Mouse (Mus musculus) heart, embryonic 15.5 days (tissue): ENCODE measurements around the gene Mapkap1. TPM values are rescaled to one million over a fixed set of nuclear protein-coding genes. Genes with fewer than 3 reads are reported as not detected.
A peak's percentile ranks its signal among the peaks of the same experiment; 100 is the strongest.

Experiments used
- ATAC-seq: fragments of 200-750 bp; cut with Nextera tagmentation; replicated peaks from 2 replicates; pipeline ENCODE4 v1.8.0; 2017; ENCODE audit warnings: low read depth, moderate TSS enrichment; ENCODE audit not compliant: insufficient number of reproducible peaks, insufficient read depth, low FRiP score
- H3K27ac ChIP-seq: fragments of 300-500 bp; sonication (generic); 2 replicates; pipeline ENCODE4 v1.5.1; 2015; ENCODE audit warnings: mild to moderate bottlenecking, inconsistent platforms
- H3K27me3 ChIP-seq: fragments of 300-500 bp; sonication (generic); 2 replicates; pipeline ENCODE4 v1.6.1; 2015; ENCODE audit warnings: inconsistent platforms
- H3K36me3 ChIP-seq: fragments of 300-500 bp; sonication (generic); 2 replicates; pipeline ENCODE4 v1.6.1; 2015; ENCODE audit warnings: mild to moderate bottlenecking, inconsistent platforms
- H3K4me1 ChIP-seq: fragments of 300-500 bp; sonication (generic); replicated peaks from 2 replicates; pipeline ENCODE4 v1.6.1; 2015; ENCODE audit warnings: inconsistent platforms
- H3K4me2 ChIP-seq: fragments of 300-500 bp; sonication (generic); 2 replicates; pipeline ENCODE4 v1.6.1; 2015; ENCODE audit warnings: inconsistent platforms, mild to moderate bottlenecking, moderate library complexity
- H3K4me3 ChIP-seq: fragments of 300-500 bp; sonication (generic); 2 replicates; pipeline ENCODE4 v1.5.1; 2015; ENCODE audit warnings: mild to moderate bottlenecking, inconsistent platforms
- H3K9ac ChIP-seq: fragments of 300-500 bp; sonication (generic); 2 replicates; pipeline ENCODE4 v1.6.1; 2015; ENCODE audit warnings: mild to moderate bottlenecking, inconsistent platforms
- H3K9me3 ChIP-seq: fragments of 300-500 bp; sonication (generic); replicated peaks from 2 replicates; pipeline ENCODE4 v1.6.1; 2016; ENCODE audit warnings: inconsistent platforms
- WGBS: fragments of 180-500 bp; shearing (Covaris S2); methylation state at CpG from one replicate; pipeline ENCODE4 v1.1.7; 2015; ENCODE audit warnings: mixed read lengths; 5-methylcytosine and 5-hydroxymethylcytosine counted together
- polyA plus RNA-seq: library from polyadenylated mRNA; unstranded; fragments of >200 nt; fragmentation: Nextera tagmentation; extraction: Ambion mirVana; gene quantifications from 2 replicates; pipeline ENCODE4 v1.2.1, GENCODE M21; 2015

Gene Mapkap1
- polyA plus RNA-seq, 1 experiment from 2014 or later, result 65.2 TPM

DNA sequence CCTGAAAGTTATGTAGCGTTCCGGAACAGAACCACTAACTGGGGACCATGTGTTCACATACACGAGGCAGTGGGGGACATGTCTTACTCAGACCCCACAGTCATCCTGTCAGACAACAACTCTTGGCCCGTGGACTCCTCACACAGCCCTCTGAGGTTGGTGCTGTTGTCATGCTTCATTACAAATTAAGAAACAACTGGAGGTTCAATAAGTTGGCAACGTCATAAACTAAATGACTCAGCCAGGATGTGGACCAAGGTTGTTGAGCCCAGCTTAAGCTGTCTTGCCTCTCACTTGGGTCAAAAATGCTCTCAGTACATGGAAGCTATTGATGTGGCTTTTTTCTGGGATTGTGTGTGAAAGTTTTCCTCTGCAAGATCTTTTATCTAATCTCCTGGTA lies 153.6 kb downstream of the Mapkap1 start:
- Histone ChIP-seq H3K4me1 (peaks cover 11% of the 10 kb centered on the region), H3K4me2 (no peak overlapping the region), H3K9ac (no peak overlapping the region), H3K27ac (no peak overlapping the region), H3K4me3 (no peak overlapping the region), H3K27me3 (no peaks in the 10 kb centered on the region), H3K9me3 (no peaks in the 10 kb centered on the region), H3K36me3 (no peaks in the 10 kb centered on the region; the same call in 1 of the 2 replicates)
- ATAC-seq, result no peak
- 78% methylated on average over 5 of the region's 5 CpGs for WGBS

DNA sequence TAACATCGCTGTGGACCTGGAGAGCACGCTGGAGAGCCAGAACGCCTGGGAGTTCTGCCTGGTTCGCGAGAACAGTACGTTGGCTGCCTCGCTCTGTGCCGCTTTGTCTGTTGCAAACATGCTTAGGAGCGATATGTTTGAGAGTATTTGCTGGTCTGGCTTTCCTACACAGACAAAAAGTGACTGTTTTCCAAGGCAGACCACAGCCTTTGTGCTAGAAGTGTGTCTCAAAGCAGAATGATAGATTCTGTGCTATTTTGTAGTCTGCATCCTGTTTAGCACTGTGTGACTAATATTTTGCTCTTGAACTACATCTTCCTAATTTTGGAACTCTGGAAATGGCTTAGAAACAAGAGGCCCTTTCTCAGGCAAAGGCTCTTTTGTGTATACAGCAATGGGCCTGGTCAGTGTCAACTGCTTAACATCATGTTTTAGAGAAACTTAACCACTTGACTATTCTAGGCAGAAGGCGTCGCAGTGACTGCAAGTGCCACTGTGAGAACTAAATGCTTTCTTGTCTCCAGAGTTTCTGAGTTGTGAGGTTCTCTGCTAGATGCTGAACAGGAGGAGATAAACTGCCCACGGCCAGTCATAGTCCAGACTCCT lies 156.6 kb downstream of the Mapkap1 start:
- no peak for ATAC-seq
- WGBS, result 50% methylated on average over 12 of the region's 12 CpGs
- no peak overlapping the region for H3K9ac ChIP-seq
- no peak overlapping the region for H3K4me2 ChIP-seq
- H3K4me1 ChIP-seq, result peaks cover 16% of the 10 kb centered on the region
- H3K27ac ChIP-seq, result peak overlapping the region; percentile 62; the same call in 1 of the 2 replicates
- H3K36me3 ChIP-seq, result no peaks in the 10 kb centered on the region; the same call in 1 of the 2 replicates
- H3K9me3 ChIP-seq, result no peaks in the 10 kb centered on the region
- H3K27me3 ChIP-seq, result no peaks in the 10 kb centered on the region
- H3K4me3 ChIP-seq, result no peak overlapping the region

DNA sequence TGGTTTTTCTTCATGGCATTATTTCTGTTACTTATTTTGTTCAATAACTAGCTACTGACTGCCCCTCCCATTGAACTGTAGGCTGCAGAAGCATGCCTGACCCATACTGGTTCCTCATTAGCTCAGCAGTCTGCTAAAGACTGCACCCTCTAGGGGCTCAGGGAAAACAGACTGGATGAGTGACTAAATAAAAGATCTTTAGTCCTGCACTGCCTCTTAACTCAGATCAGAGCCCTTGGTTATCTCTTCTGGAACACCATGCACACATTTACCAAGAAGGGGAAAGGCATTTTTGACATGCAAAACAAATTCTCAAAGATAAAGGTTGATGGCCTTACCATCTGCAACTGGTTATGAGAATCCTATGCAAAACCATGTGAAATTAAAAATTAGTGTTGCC lies 157.3 kb downstream of the Mapkap1 start:
- H3K36me3 ChIP-seq, result no peaks in the 10 kb centered on the region; the same call in 1 of the 2 replicates
- no peak overlapping the region for H3K4me2 ChIP-seq
- H3K27ac ChIP-seq, result no peak overlapping the region
- no peak overlapping the region for H3K9ac ChIP-seq
- peaks cover 16% of the 10 kb centered on the region for H3K4me1 ChIP-seq
- no peak for ATAC-seq
- no peaks in the 10 kb centered on the region for H3K27me3 ChIP-seq
- no peak overlapping the region for H3K4me3 ChIP-seq
- H3K9me3 ChIP-seq, result no peaks in the 10 kb centered on the region

DNA sequence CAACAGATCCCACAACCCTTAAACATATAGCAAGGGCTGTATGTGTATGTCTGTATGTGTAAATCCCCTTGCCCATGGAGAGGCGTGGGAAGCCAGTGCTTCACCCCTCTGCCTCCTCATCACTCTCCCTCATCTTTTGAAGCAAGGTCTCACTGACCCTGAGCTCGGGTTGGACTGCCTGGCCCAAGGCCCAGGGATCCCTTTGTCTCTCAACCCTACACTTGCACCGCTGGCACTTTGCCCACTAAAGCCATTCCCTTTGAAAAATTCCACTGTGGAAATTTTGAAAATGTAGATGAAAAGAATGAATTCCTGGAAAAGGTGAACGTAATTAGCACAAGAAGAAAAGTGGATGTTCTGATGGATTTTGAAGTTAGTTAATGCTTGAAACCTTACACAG lies 159.6 kb downstream of the Mapkap1 start:
- 47% methylated on average over 4 of the region's 4 CpGs for WGBS
- no peak overlapping the region for H3K27ac ChIP-seq
- H3K4me3 ChIP-seq, result no peak overlapping the region
- no peaks in the 10 kb centered on the region for H3K27me3 ChIP-seq
- no peak for ATAC-seq
- peaks cover 28% of the 10 kb centered on the region for H3K4me1 ChIP-seq
- no peaks in the 10 kb centered on the region; the same call in 1 of the 2 replicates for H3K36me3 ChIP-seq
- H3K4me2 ChIP-seq, result no peak overlapping the region
- H3K9ac ChIP-seq, result no peak overlapping the region
- no peaks in the 10 kb centered on the region for H3K9me3 ChIP-seq

DNA sequence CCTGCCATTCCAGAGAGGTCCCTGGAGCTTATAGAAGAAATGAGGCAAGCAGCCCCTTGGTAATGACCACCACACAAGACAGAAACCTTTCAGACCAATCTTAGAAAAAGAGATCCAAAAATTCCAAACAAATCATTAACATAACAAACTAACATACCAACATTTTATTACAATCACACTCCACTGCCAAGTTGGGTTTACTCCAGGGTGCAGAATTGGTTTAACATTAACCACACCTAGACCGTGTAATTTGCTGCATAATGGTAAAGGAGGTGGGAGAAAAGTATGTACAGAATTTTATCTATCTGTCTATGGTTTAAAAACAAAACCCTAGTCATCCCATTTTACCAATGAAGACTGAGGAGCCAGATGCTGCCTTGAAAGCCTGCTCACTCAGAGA lies 160.0 kb downstream of the Mapkap1 start:
- Histone ChIP-seq H3K4me1 (peaks cover 28% of the 10 kb centered on the region), H3K9ac (no peak overlapping the region), H3K9me3 (no peaks in the 10 kb centered on the region), H3K27ac (no peak overlapping the region), H3K36me3 (no peaks in the 10 kb centered on the region; the same call in 1 of the 2 replicates), H3K4me2 (no peak overlapping the region), H3K4me3 (no peak overlapping the region), H3K27me3 (no peaks in the 10 kb centered on the region)
- ATAC-seq, result no peak
- 68% methylated on average over 1 of the region's 1 CpGs for whole genome bisulfite sequencing

DNA sequence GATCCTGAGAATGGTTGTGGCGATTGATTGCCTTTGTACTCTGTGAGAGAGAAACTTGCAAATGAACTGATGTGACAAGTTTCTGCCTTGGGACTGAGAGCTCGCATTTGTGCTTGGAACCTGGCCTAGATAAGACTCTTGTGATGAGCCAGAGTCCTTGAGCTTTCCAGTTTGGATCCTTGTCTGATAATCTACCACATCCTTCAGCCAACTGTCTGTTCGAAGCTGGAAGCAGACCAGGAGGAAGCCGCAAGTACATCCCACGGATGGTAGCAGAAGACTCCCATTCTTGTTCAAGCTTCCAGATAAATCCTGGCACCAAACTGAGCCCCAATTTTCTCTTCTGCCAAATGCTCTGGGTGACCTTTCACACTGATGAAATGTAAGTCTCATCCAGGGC lies 162.6 kb downstream of the Mapkap1 start:
- Histone ChIP-seq H3K4me2 (no peak overlapping the region), H3K9ac (no peak overlapping the region), H3K36me3 (no peaks in the 10 kb centered on the region; the same call in 1 of the 2 replicates), H3K27ac (no peak overlapping the region), H3K4me3 (no peak overlapping the region), H3K27me3 (no peaks in the 10 kb centered on the region), H3K9me3 (no peaks in the 10 kb centered on the region), H3K4me1 (peaks cover 17% of the 10 kb centered on the region)
- no peak for ATAC-seq
- WGBS, result 56% methylated on average over 5 of the region's 5 CpGs

DNA sequence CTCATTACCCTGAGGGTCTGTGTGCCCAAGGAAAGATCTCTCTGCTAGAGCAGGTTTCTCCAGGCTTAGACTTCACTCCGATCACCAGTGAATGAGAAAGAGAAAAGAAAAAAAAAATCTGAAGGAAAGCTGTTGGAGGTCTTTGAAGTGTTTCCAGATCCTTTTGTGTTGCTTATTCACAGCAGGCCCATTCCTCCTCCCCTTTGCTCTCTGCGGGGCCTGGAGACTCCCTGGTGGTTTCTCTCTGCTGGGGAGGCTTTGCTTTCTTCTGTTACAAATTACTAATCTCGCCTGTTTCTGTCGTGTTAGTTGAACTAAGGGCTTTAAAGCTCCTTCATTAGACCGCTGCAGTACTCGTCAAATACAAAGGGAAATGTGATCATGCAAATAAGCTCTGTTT lies 163.8 kb downstream of the Mapkap1 start:
- Histone ChIP-seq H3K4me2 (no peak overlapping the region), H3K4me3 (no peak overlapping the region), H3K4me1 (peaks cover 17% of the 10 kb centered on the region), H3K9ac (no peak overlapping the region), H3K27ac (no peak overlapping the region), H3K36me3 (no peaks in the 10 kb centered on the region), H3K27me3 (no peaks in the 10 kb centered on the region), H3K9me3 (no peaks in the 10 kb centered on the region)
- 56% methylated on average over 6 of the region's 6 CpGs for WGBS
- ATAC-seq, result no peak

DNA sequence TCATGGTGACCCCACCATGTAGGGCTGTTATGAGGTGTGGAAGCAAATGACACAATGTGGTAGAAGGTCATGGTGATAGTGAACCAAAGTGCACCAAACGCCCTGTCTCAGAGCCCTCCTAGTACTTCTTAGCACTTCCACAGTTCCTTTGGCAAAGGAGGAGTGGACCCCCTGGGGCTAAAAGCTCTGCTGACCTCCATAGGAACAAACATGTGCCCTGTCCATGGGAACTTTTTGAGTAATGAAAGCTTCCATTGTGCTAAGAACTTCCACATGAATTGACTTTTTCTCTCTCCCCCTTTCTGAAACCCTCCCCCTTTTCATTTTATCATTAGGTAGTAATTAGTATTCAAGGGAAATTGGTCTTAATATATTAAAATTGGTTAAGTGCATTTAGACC lies 164.5 kb downstream of the Mapkap1 start:
- Histone ChIP-seq H3K36me3 (no peaks in the 10 kb centered on the region), H3K4me1 (peaks cover 15% of the 10 kb centered on the region), H3K4me2 (no peak overlapping the region), H3K4me3 (no peak overlapping the region), H3K9ac (no peak overlapping the region), H3K27me3 (no peaks in the 10 kb centered on the region), H3K27ac (no peak overlapping the region), H3K9me3 (no peaks in the 10 kb centered on the region)
- ATAC-seq, result no peak
- 69% methylated on average over 1 of the region's 1 CpGs for whole genome bisulfite sequencing

DNA sequence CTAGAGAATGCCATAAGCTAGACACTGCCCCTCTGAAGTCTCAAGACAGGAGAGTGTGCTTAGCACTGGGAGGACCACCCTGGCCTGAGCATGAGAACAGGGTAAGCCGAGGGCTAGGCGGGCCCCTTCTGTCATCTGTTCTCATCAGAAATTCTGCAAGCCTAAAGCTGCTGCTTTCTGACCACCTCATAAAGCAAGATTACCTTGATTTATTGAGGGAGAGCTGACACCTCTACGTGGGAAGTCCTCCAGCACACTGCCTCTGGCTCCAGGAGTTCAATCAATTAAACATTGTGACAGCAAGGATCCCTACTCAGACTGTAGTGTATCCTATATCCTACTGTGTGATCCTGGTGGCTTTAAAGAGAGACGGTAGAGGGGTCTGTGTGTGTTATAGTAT lies 166.5 kb downstream of the Mapkap1 start:
- Histone ChIP-seq H3K4me1 (peaks cover 18% of the 10 kb centered on the region), H3K9ac (no peak overlapping the region), H3K36me3 (no peaks in the 10 kb centered on the region), H3K27ac (no peak overlapping the region), H3K9me3 (no peaks in the 10 kb centered on the region), H3K4me2 (no peak overlapping the region), H3K4me3 (no peak overlapping the region), H3K27me3 (no peaks in the 10 kb centered on the region)
- 68% methylated on average over 4 of the region's 4 CpGs for WGBS
- ATAC-seq, result no peak

DNA sequence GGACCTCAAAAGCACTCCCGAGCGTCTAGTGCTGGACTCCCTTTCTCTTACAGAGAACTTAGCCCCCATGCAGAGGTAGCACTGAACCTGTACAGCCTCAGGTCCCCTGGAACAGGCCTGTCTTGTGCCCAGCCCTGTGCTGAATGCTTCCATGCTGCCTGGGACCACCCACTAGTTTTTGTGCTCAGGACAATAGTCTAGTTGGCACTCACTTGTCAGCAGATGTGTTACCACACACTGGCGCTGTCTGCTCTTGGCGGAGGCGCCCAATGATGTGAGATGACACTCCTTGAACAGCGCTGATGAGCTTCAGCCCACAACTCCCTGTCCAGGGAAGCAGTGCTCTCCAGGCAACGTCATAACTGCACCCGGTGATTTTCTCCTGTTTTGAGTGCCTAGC lies 182.0 kb downstream of the Mapkap1 start:
- H3K36me3 ChIP-seq, result peaks cover 18% of the 10 kb centered on the region
- H3K9me3 ChIP-seq, result no peaks in the 10 kb centered on the region
- no peaks in the 10 kb centered on the region for H3K27me3 ChIP-seq
- H3K4me3 ChIP-seq, result no peak overlapping the region
- 62% methylated on average over 8 of the region's 8 CpGs for WGBS
- H3K9ac ChIP-seq, result no peak overlapping the region
- no peak overlapping the region for H3K27ac ChIP-seq
- H3K4me1 ChIP-seq, result peaks cover 26% of the 10 kb centered on the region
- H3K4me2 ChIP-seq, result no peak overlapping the region
- ATAC-seq, result no peak

DNA sequence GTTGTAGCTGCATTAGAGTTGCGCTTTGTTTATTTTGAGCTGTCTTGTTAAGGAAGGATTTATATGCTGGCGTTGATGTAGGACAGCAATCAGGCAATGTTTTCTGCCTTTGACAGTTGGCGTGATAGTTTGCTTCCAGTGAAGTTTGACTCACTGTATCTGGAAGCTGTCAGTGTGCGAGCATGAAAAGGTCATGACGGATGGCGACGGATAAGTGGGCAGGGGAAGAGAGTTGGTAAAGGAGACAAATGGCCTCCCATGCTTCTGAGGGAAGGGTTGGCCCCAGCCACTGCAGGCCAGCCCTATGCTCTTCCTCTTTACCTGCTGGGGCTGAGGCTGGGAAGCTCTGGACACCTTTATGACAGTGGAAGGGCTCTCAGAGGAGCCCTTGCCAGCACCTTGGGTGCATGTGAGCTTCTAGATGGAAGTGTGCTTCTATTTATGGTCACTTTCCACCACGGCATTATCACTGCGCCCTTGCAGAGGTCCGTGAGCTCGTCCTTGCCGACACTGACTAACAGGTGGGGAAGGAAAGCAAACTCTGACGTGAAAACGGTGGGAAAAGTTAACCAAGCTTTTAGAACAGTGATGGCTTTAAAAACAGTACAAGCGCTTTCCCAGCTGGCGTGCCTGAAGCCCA lies 185.3 kb downstream of the Mapkap1 start:
- ATAC-seq, result peak; percentile 68; the same call in 1 of the 2 replicates
- no peaks in the 10 kb centered on the region for H3K36me3 ChIP-seq
- no peaks in the 10 kb centered on the region for H3K27me3 ChIP-seq
- H3K9me3 ChIP-seq, result no peaks in the 10 kb centered on the region
- no peak overlapping the region for H3K9ac ChIP-seq
- peak overlapping the region; percentile 94 for H3K27ac ChIP-seq
- peaks cover 33% of the 10 kb centered on the region for H3K4me1 ChIP-seq
- WGBS, result 29% methylated on average over 16 of the region's 16 CpGs
- H3K4me2 ChIP-seq, result peak overlapping the region; percentile 46
- no peak overlapping the region for H3K4me3 ChIP-seq

DNA sequence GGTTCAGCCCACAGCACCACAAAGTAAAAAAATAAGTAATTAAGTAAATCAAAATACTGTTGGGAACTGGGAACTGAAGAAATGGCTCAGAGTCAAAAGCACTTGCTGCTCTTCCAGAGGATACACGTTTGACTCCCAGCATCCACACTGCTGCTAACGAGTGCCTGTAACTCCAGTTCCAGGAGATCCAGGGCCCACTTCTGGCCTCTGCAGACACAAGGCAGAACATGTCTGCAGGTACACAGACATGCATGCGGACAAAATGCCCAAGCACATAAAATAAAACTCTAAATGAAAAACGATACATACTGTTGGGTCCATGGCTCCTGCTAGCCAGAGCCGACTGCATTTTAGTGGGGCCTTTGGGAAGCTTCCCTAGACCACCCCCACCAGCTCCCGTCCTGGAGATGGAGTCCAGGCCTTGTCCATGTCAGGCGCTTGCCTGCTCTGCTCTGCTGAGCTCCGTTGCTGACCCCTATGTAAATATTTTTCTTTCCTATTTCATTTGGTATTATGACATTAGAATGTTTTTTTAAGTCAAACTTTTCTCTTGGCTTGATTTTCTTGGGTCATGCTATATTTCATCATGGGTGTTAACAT lies 185.9 kb downstream of the Mapkap1 start:
- ATAC-seq, result no peak
- Histone ChIP-seq H3K27ac (peak overlapping the region; percentile 94), H3K36me3 (no peaks in the 10 kb centered on the region), H3K9ac (no peak overlapping the region), H3K27me3 (no peaks in the 10 kb centered on the region), H3K4me2 (peak overlapping the region; percentile 46), H3K4me1 (peaks cover 33% of the 10 kb centered on the region), H3K9me3 (no peaks in the 10 kb centered on the region), H3K4me3 (no peak overlapping the region)
- WGBS, result 45% methylated on average over 8 of the region's 8 CpGs
